Mouse (Mus musculus) hematopoietic stem cell, adult 5-6 weeks (primary cell): ENCODE measurements around the gene Fgf16. TPM values are rescaled to one million over a fixed set of nuclear protein-coding genes. Genes with fewer than 3 reads are reported as not detected.
A peak's percentile ranks its signal among the peaks of the same experiment; 100 is the strongest.

Experiments
- ATAC-seq, 2 experiments: fragments of 125-278 bp in 1 of 2; replicated peaks in 1 of 2; 2 replicates each; pipeline ENCODE4 v1.8.0; 2016 to 2017; ENCODE audit warnings: inconsistent platforms in 2 of 2, mild to moderate bottlenecking in 2 of 2, moderate number of reproducible peaks in 2 of 2, low read depth in 1 of 2, moderate TSS enrichment in 1 of 2; ENCODE audit not compliant: low FRiP score in 2 of 2, poor library complexity in 2 of 2, severe bottlenecking in 2 of 2, insufficient read depth in 1 of 2, low TSS enrichment in 1 of 2
- total RNA-seq: library from RNA; stranded (forward); fragments of 172-1452, 232-1000 nt; gene quantifications from 2 replicates; pipeline ENCODE4 v1.2.3, GENCODE M21; 2017

Fgf16 gene
- not detected in 2 replicates for total RNA-seq

DNA sequence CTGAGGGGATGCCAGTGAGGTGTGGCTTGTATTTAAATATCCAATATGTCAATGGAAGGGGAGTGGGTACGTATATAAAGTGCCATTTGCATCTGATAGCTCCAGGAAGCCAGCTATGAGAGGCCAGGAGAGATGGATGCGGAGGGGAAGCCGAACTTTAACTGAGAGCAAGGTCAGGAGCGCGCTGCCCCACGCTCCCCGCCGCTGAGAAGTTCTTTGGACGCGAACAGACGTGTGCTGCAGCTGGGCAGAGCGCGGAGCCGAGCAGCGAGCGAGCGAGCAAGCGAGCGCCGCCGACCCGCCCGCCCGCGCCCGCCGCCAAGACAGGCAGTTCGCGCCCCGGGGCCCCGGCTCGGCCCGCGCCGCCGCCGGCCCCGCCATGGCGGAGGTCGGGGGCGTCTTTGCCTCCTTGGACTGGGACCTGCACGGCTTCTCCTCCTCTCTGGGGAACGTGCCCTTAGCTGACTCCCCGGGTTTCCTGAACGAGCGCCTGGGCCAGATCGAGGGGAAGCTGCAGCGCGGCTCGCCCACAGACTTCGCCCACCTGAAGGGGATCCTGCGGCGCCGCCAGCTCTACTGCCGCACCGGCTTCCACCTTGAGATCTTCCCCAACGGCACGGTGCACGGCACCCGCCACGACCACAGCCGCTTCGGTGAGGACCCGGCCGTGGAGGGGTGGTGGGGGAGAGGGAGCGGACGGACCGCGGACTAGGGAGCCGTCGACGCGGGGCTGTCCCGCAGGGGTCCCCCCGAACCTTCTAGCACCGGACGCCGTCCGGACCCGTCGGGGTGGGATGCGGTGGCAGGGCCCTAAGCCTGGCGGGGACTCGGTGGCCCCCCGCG lies at the start of gene Fgf16:
Fgf16 (plus strand) TSS at position 118 of the 843 bp plus-strand sequence.
- ATAC-seq: 0 out of 4 replicates have a peak, but pooled peaks of 1 of the 2 experiments have one; percentile 19

GRCm38 (mm10) chrX:105714740-105715139 lies 49.3 kb upstream of the Fgf16 start:
- no peak for ATAC-seq

DNA sequence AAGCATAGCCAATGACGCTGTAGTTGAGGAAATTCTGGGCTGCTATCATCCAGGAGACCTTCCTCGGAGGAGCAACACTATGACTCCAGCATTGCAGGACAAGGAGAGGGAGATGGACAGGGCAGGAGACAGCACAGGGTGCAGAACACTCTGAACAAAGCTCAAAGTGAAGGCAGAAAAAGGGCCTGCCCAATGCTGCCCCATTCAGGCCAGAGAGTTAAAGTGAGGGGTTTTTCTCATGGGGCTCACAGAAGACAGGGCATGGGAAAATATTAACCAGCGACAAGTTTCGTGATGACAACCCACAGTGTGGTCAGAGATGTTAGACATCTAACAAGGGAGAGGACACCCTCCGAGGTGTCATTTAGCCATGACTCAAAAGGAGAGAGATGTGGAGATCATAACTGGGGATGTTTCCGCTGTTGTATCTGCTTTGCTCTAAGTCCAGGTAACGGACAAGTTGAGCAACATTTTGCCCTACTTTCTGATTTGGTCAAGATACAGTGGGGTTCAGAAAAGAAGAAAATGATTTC lies 48.2 kb upstream of the Fgf16 start:
- no peak for ATAC-seq

DNA sequence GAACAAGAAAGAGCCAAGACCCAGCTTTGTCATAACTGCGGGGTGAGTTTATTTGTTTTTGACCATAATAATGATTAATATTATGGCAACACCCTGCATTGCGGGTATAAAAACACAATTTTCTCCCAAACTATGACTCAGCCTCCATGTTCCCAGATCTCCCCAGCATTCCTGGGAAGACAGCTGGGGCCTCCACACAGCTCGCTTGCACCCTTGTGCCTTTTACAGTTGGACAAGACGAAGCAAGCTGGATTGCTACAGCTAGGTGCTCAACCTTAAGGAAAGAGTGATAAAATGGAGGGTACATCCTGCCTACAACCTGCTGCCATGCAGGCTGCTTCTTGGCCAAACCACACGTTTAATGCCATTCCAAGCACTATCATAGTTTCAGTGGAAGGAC lies 45.7 kb upstream of the Fgf16 start:
- no peak for ATAC-seq

GRCm38 (mm10) chrX:105718943-105719342 lies 45.1 kb upstream of the Fgf16 start:
- no peak for ATAC-seq

DNA sequence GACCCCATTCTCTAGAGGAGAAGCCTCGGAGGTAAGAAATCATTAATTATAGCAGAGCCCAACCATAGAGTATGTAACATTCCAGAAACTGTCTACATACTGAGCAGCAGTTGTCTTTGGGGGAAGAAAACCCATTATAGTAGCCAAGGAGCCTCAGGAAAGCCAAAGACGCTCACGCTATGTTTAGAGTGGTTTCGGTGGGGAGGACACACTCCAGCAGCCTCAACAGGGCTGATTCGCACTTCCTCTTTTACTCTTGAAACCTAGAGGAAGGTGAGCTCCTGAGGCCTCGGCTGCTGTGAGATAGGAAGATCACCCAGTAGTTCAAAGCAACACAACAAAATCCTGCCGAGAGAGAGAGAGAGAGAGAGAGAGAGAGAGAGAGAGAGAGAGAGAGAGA lies 39.9 kb upstream of the Fgf16 start:
- ATAC-seq: peak; percentile 64 to 92; a peak in 3 of 4 replicates

GRCm38 (mm10) chrX:105762847-105763527 lies 1.1 kb upstream of the Fgf16 start:
- no peak; a peak in 2 of 4 replicates for ATAC-seq

- 0 out of 4 replicates have a peak, but pooled peaks of 1 of the 2 experiments have one; percentile 26 for ATAC-seq
These were observed 467 bp upstream of the Fgf16 start for GRCm38 (mm10) chrX:105763612-105764011.

GRCm38 (mm10) chrX:105765005-105765706 lies 1.1 kb downstream of the Fgf16 start:
- ATAC-seq: peak; percentile 26 to 74; a peak in 2 of 4 replicates

DNA sequence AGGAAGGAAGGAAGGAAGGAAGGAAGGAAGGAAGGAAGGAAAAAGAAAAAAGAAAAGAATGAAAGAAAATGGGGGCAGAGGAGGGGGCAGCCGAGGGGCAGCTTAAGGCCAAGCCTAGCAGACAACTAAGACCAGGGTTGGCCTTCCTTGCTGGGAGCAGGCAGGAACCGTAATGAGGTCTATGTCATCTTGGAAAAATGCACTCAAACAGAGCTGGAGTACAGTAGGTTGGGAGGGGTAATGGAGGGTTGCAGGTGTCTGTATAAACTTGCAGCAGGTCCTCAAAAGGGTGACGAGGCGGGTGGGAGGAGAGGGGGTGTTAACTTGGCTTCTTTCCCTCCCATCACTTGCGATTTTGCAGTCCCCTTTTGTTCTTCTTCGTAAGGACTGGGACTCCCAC lies 1.9 kb downstream of the Fgf16 start:
- no peak for ATAC-seq

DNA sequence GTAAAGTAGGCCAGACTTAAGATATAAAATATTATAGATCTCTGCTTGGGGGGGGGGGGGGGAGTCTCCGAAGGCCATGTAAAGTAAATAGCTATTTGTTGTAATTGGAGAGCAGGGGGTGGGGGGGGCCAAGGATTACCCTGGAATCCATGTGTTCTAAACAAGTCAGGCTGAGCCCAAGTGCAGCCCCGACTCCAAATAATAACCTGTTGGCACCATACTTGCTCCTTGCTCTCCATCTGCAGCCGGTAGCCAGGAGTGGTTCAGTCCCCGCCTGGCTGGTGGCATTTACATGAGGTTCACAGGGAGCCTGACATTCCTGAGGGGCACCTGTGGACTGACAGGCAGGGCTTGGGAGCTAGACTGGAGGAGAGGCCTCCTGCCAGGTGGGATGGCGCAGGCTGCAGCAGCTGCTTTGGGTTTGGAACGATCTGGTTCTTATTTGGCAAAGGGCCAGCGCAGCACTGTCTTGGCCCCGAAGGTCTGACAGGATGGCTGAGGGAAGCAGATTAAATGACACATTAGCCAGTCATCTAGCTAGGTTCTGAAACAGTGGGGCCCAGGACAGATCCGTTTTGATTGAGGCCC lies 3.2 kb downstream of the Fgf16 start:
- ATAC-seq: no peak

GRCm38 (mm10) chrX:105767932-105768331 lies 3.9 kb downstream of the Fgf16 start:
- ATAC-seq: no peak

DNA sequence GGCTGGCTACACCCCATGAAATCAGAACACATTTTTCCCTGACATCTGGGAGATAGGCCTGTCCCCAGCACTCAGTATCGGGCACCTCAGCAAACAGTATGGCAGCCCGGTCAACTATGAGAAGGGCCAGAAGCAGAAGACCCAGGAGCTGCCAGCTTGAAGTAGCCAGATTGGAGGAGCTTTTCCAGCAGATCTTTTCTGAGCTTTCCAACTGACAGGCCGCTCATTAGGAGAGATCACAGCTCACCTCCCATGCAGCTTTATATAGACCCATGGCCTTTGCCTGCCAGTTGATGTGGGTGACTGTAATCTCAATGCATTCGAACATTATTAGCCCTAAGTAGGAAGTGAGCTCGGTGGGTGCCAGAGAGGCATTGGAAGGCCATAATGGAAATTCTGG lies 9.2 kb downstream of the Fgf16 start:
- ATAC-seq: no peak

- no peak for ATAC-seq
These were observed 30.8 kb downstream of the Fgf16 start for GRCm38 (mm10) chrX:105794806-105795403.

DNA sequence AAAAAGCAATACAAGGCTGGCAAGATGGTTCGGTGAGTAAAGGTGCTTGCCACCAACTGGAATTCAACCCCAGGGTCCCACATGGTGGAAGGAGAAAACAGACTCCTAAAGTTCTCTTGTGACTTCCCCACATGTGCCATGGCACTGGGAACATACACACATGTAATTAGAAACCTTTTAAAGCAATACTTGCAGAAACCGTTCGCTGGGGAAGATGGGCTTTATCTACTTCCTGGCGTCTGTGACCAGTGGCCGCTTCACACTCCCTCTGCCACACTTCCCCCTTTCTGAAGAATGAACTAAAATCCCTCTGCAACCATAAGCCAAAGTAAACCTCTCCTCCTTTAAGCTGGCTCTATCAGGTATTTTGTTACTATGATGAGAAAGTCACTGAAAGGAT lies 60.4 kb downstream of the Fgf16 start:
- ATAC-seq: no peak
